Mouse (Mus musculus) left cerebral cortex, adult 2 months (tissue): Measurements from ENCODE around the gene Ctsf. TPM values are rescaled to one million over a fixed set of nuclear protein-coding genes. Genes with fewer than 3 reads are reported as not detected.

Experiments used
- DNase-seq, 2 experiments: peaks; one replicate each; pipeline ENCODE4 v3.0.0; 2021 to 2022; ENCODE audit warnings: low spot score in 2 of 2, mixed read lengths in 1 of 2; ENCODE audit errors: extremely low spot score in 1 of 2
- H3K27ac ChIP-seq: fragments of 200-600 bp; 2 replicates; pipeline ENCODE4 v1.8.1; 2022
- H3K4me3 ChIP-seq: fragments of 200-600 bp; 2 replicates; pipeline ENCODE4 v1.8.1; 2022
- CTCF ChIP-seq: fragments of 200-600 bp; IDR thresholded peaks from 2 replicates; pipeline ENCODE4 v1.8.1; 2022; ENCODE audit warnings: antibody characterized with exemption, mild to moderate bottlenecking, moderate library complexity
- intact Hi-C: fragments of 180-260 bp; cut with DNase I; formaldehyde crosslinking; loops from one replicate; pipeline ENCODE4 v1.15.1; 2025
- total RNA-seq, 2 experiments: library from RNA; stranded (reverse); gene quantifications; 2 replicates each; pipeline ENCODE4 v1.2.3; 2021

Gene Ctsf
- total RNA-seq, 2 experiments from 2014 or later: 102 to 107 TPM

DNA sequence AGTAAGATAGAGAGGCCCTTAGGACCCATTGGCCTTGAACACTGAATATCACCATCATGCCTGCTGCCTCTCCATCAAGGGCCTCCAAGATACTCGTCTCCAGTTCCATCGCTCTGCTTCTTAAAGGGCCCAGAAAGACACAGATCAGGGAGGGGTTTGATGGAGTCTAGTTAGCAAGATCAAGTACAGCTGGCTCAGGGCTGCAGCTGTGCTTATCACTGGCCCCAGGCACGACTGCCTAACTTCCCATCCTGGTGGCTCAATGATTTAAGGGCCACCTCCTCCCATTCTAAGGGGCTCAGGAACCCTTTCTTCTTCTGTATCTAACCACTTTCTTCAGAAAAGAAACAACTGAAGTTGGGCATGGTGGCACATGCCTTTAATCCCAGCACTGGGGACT lies 36.9 kb downstream of the Ctsf start:
- no peak for TF ChIP-seq CTCF
- DNase-seq: no peak
- no peak overlapping the region for H3K4me3 ChIP-seq
- intact Hi-C loops: no loop called here
- H3K27ac ChIP-seq: no peak overlapping the region

DNA sequence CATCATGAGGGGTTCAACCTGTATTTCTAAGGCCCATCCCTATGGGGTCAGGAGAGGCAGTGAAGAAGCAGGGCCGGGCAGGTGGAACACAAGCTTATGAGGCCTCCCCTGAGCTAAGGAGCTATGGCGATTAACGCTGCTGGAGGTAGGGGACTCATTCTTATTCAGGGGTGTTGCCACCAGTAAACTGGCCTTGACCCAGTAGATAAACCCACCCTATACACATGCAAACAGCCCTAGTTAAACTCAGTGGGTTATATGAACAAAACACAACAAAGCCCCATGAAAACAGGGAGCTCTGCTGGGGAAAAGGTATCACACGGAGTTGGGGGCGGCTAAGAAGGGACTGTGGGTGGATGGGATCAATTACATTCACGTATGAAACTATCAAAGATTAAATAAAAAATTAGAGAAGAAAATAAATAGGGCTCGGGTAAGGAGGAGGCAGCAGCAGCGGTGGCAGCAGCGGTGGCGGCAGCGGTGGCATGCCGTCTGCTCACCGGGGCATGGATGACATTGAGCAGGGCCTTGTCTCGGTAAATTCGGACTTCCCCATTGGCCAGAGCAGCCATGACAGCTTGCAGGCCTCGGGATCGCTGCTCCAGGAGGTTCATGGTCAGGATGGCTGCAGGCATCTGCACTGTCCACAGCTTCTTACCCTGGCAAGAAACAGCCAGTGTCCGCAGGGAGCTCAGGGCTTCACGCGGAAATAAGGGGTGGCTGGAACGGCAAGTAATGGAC lies 42.0 kb downstream of the Ctsf start:
- Histone ChIP-seq H3K4me3 (no peak overlapping the region), H3K27ac (no peak overlapping the region)
- no peak for TF ChIP-seq CTCF
- no peak for DNase-seq
- intact Hi-C loops: no loop called here

DNA sequence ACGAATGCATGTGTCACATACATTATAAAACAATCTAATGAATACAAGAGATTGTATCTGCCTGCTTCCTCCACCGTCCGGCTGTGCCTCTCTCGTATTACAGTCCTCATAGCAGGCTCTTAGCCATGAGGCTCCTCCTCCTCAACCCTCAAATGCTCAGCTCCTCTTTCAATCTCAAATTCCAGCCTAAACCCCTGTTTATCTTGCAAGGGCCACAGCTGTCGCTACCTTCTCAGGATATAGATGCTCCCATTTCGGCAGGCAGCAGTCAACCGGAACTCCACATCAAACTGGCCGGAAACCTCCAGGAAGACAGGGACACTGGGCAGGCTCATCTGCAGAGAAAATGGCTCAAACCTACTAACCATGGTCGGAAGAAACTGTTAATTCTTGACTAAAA lies 44.0 kb downstream of the Ctsf start:
- no peak for DNase-seq
- H3K27ac ChIP-seq: no peak overlapping the region
- no peak for TF ChIP-seq CTCF
- intact Hi-C loops: no loop called here
- H3K4me3 ChIP-seq: no peak overlapping the region

DNA sequence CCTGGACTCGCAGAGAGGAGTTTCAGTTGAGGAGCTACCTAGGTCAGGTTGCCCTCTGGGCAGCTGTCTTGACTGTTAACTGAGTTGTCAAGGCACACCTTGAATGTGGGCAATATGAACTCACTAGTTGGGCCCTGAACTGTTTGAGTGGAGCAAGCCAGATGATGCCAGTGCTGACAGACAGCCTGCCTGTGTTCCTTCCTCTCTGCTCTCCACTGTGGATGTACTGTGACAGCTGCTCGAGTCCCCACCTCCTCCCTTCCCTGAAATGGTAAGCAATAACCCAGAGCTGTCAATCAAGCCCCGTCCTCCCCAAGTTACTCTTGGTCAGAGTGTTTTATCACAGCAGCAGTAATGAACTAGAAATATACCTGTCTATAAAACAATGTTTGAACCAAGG lies 45.0 kb downstream of the Ctsf start:
- DNase-seq: no peak
- intact Hi-C loops: no loop called here
- H3K27ac ChIP-seq: no peak overlapping the region
- no peak for TF ChIP-seq CTCF
- no peak overlapping the region for H3K4me3 ChIP-seq

DNA sequence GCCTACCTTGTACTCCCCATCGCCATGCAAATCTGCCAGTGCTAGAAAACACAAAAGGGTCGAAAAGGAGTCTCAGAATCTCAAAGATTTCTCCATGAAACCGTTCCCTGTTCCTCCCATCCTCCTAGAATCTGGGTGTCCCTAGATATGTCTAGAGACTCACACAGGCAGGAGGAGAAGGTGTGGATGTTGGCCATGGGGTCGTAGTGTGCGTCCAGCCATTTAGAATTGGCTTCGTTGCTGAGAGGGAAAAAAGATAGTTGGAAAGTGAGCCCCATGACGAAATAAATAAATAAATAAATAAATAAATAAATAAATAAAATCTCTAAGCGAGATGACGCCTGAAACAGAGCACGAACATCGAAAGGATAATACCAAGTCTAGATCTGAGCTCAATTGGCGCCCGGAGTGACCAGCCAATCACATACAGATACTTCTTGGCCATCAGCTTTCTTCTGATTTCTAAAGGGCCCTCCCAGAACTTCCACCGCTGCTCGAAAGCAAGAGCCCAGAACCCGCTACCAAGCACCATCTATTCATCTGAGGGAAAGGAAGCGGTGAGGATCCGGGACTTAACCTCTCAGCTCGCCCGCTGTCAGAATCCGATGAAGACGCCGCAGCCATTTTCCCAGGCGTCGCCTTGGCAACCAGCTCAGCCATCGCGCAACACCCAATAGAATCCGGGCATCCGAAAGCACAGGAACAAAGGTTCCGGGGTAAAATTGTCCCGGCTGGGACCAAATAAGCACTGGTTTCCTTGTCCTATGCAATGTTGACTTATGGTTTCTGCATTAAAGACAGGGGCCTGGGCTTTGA lies 51.3 kb downstream of the Ctsf start, which contains the start of gene Bbs1:
Bbs1 (minus strand) TSS at position 650 of the 816 bp plus-strand sequence.
- no peak for TF ChIP-seq CTCF
- intact Hi-C loops: loop anchor here (2.0 to 5.0 kb wide), 2 partner anchors 151 to 279 kb away; partner anchors contain the start of gene Rce1
- H3K4me3 ChIP-seq: peak within 1 kb of the TSS; percentile 71

DNA sequence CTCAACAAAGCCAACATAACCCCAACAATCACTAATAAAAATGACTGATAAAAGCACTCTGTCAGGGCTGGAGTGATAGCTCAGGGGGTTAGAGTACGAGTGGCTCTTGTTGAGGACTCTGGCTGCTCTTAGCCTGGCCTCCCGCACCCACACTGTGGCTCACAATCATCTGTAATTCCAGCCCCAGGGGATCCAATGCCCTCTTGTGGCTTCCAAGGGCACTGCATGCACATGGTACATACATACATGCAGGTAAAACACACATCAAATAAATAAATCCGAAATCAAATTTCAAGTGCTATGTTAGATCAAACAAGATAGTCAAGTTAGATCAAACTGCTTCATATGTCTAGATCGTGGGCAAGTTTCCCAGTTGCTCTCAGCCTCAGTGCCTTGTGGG lies 53.2 kb downstream of the Ctsf start:
- no peak for DNase-seq
- Histone ChIP-seq H3K27ac (no peak overlapping the region), H3K4me3 (no peak overlapping the region)
- intact Hi-C loops: loop anchor here (5.0 kb wide), 1 partner anchor 281 kb away; the partner anchor contains the start of gene Rce1
- peak; percentile 58 for TF ChIP-seq CTCF

More for the DNA sequence above, 51.3 kb downstream of the Ctsf start, which contains the start of gene Bbs1:
- H3K27ac ChIP-seq: peak within 1 kb of the TSS; percentile 87
- peak; percentile 76 to 82 for DNase-seq

DNA sequence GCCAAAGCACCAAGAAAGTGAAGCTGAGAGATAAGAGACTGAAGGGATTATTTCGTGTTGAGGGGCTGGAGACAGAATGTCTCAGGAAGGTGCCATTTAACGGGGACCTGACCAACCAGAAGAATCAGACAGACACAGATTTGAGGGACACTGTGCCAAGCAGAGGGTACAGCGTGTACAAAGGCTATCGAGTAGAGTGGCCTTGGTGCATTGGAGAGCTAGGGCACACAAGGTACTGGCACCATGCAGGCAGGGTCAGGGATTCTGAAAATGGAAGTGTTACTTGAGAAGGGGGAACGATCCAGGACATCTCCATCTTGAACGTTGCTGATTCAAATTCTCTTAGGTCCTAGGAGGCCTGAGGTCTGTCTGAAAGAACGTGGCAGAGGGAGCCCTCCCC lies 54.4 kb downstream of the Ctsf start:
- Histone ChIP-seq H3K27ac (no peak overlapping the region), H3K4me3 (no peak overlapping the region)
- no peak for TF ChIP-seq CTCF
- DNase-seq: no peak
- intact Hi-C loops: loop anchor here (5.0 kb wide), 1 partner anchor 282 kb away; the partner anchor contains the start of gene Rce1

Other genes starting within 250 kb of the Ctsf start
- 10 to 100 TPM; 41.2 to 44.9 TPM for gene Lrfn4, start 239.5 kb upstream of the Ctsf start, total RNA-seq
- gene Rce1, start 229.5 kb upstream of the Ctsf start, total RNA-seq: 10 to 100 TPM; 26.4 to 30.6 TPM
- 1 to 10 TPM; 1.5 to 1.6 TPM for gene Gm960, start 156.5 kb upstream of the Ctsf start, total RNA-seq
- gene Sptbn2, start 144.0 kb upstream of the Ctsf start, total RNA-seq: 100 to 1,000 TPM; 561 to 597 TPM
- 10 to 100 TPM; 16.3 to 18.2 TPM for gene Rbm4b, start 98.6 kb upstream of the Ctsf start, total RNA-seq
- 100 to 1,000 TPM in 1 of 2 experiments, 10 to 100 TPM in 1; 93.1 to 112 TPM for gene Rbm4, start 61.2 kb upstream of the Ctsf start, total RNA-seq
- 10 to 100 TPM; 22.0 to 25.5 TPM for gene Gm21992, start 43.5 kb upstream of the Ctsf start, total RNA-seq
- gene Rbm14, start 43.5 kb upstream of the Ctsf start, total RNA-seq: 10 to 100 TPM; 53.4 to 61.0 TPM
- gene Ccs, start 15.8 kb upstream of the Ctsf start, total RNA-seq: 10 to 100 TPM; 29.8 to 30.3 TPM
- gene Ccdc87, start 15.8 kb upstream of the Ctsf start, total RNA-seq: 1 to 10 TPM; 2.0 to 2.6 TPM
- 1 to 10 TPM; 1.4 to 1.5 TPM for gene Actn3, start 22.8 kb downstream of the Ctsf start, total RNA-seq
- 10 to 100 TPM; 24.7 to 25.9 TPM for gene Zdhhc24, start 23.5 kb downstream of the Ctsf start, total RNA-seq
- 10 to 100 TPM; 40.0 to 48.1 TPM for gene Bbs1, start 51.5 kb downstream of the Ctsf start, total RNA-seq
- 10 to 100 TPM; 39.5 to 45.9 TPM for gene Dpp3, start 73.2 kb downstream of the Ctsf start, total RNA-seq
- 10 to 100 TPM; 27.9 to 31.8 TPM for gene Peli3, start 88.0 kb downstream of the Ctsf start, total RNA-seq
- 10 to 100 TPM; 52.7 to 55.3 TPM for gene Mrpl11, start 107.0 kb downstream of the Ctsf start, total RNA-seq
- 10 to 100 TPM; 21.7 to 33.7 TPM for gene Npas4, start 135.2 kb downstream of the Ctsf start, total RNA-seq
- gene Slc29a2, start 168.7 kb downstream of the Ctsf start, total RNA-seq: 10 to 100 TPM; 16.6 to 16.7 TPM
- gene B4gat1, start 183.7 kb downstream of the Ctsf start, total RNA-seq: 100 to 1,000 TPM; 109 to 131 TPM
- 1 to 10 TPM; 4.9 to 5.8 TPM for gene AC124502.3, start 183.8 kb downstream of the Ctsf start, total RNA-seq
- 10 to 100 TPM; 26.9 to 28.8 TPM for gene Brms1, start 186.2 kb downstream of the Ctsf start, total RNA-seq
- 10 to 100 TPM; 94.6 to 95.9 TPM for gene Rin1, start 195.4 kb downstream of the Ctsf start, total RNA-seq
- 1 to 10 TPM; 4.3 to 5.4 TPM for gene Cd248, start 212.9 kb downstream of the Ctsf start, total RNA-seq
- gene Tmem151a, start 230.4 kb downstream of the Ctsf start, total RNA-seq: 100 to 1,000 TPM; 154 to 156 TPM
- gene Yif1a, start 233.4 kb downstream of the Ctsf start, total RNA-seq: 10 to 100 TPM; 23.4 to 25.7 TPM
- 100 to 1,000 TPM; 214 to 247 TPM for gene Cnih2, start 243.4 kb downstream of the Ctsf start, total RNA-seq